ENCODE assay signal across 19 mouse cellular contexts in the genomic region with DNA sequence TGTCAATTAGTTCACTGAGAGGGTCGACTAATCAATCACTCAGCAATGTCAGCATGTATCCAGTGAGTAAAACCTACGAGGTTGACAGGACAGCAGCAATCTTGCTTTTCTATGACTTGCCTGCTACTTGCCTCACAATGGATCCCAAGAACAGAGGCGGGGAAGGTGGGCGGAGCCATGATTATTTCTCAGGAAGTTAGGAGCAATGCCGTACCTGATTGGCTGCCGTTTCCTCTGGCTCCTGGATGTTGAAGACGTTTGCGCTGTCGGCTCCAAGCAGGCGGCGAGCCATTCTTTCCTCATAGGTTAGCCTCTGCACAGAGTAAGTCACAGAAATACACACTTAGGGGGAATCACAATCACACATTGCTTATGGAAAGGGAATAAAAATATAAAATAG. TPM values are rescaled to one million over a fixed set of nuclear protein-coding genes. Genes with fewer than 3 reads are reported as not detected.
DNase-seq lines count a peak whose midpoint lies in the region; ATAC-seq and TF ChIP-seq lines count a peak whose summit lies in the region.
"Had no signal": no experiment of that assay in that cellular context is flagged by ENCODE, and none has a peak within 500 bp of the region (broad histone marks: within the 10 kb centered on the region; RNA-seq: fewer than 3 reads in every experiment).

No protein-coding gene starts in this region.

- ATAC-seq in heart, embryonic 16.5 days (replicated peaks; ENCODE audit: extremely low read depth, insufficient read depth, low FRiP score), result no peak
- no peak for ATAC-seq in hindbrain, embryonic 13.5 days (ENCODE audit: low FRiP score)
- ATAC-seq: intestine, postnatal 0 days; liver, embryonic 12.5 days; midbrain, embryonic 13.5 days had no signal

- no peak overlapping the region for H3K4me3 ChIP-seq in heart, embryonic 16.5 days (ENCODE audit: low read length)
- peak overlapping the region; percentile 67 for H3K4me3 ChIP-seq in testis, adult 2 months (ENCODE audit: control insufficient read depth, low read depth, low read length)
- no peak overlapping the region for H3K4me3 ChIP-seq in hindbrain, embryonic 13.5 days
- no peak overlapping the region for H3K4me3 ChIP-seq in layer of hippocampus, adult 2 months
- H3K4me3 ChIP-seq: embryonic facial prominence, embryonic 15.5 days; heart, adult 2 months; liver, embryonic 12.5 days; midbrain, embryonic 13.5 days had no signal

- no peak for TF ChIP-seq CTCF in testis, adult 2 months (IDR thresholded peaks at IDR 0.05; ENCODE audit: control insufficient read depth, insufficient read depth, insufficient replicate concordance, low read depth, low read length)
- TF ChIP-seq CTCF in layer of hippocampus, adult 2 months (conservative IDR thresholded peaks at IDR 0.05), result no peak

- H3K9ac ChIP-seq in heart, embryonic 16.5 days (ENCODE audit: low read length), result no peak overlapping the region
- no peak overlapping the region for H3K9ac ChIP-seq in hindbrain, embryonic 13.5 days
- H3K9ac ChIP-seq: embryonic facial prominence, embryonic 15.5 days; liver, embryonic 12.5 days; lung, embryonic 14.5 days; midbrain, embryonic 13.5 days had no signal

- WGBS in heart, embryonic 16.5 days, result 77% methylated on average over 11 of the region's 11 CpGs
- 70% methylated on average over 11 of the region's 11 CpGs for WGBS in hindbrain, embryonic 13.5 days

- H3K36me3 ChIP-seq in heart, embryonic 16.5 days (ENCODE audit: control insufficient read depth, insufficient read depth), result peaks cover 51% of the 10 kb centered on the region
- no peaks in the 10 kb centered on the region for H3K36me3 ChIP-seq in testis, adult 2 months (ENCODE audit: control insufficient read depth, insufficient read depth, low read length)
- peaks cover 4% of the 10 kb centered on the region; the same call in 1 of the 2 replicates for H3K36me3 ChIP-seq in hindbrain, embryonic 13.5 days
- H3K36me3 ChIP-seq: liver, embryonic 12.5 days had no signal

- peak overlapping the region; percentile 62 for H3K27ac ChIP-seq in heart, embryonic 16.5 days (ENCODE audit: low read length)
- H3K27ac ChIP-seq in testis, adult 2 months (ENCODE audit: control insufficient read depth, insufficient read depth, low read depth, low read length), result no peak overlapping the region
- H3K27ac ChIP-seq in hindbrain, embryonic 13.5 days, result 0 out of 2 replicates have a peak overlapping the region, but pooled peaks have one; percentile 18
- H3K27ac ChIP-seq in layer of hippocampus, adult 2 months, result no peak overlapping the region
- H3K27ac ChIP-seq: embryonic facial prominence, embryonic 15.5 days; heart, adult 2 months; kidney, postnatal 0 days; liver, embryonic 12.5 days; midbrain, embryonic 13.5 days had no signal

- intact Hi-C loops in heart, postnatal 25 days (cut with DNase I), result no loop called here

- no peaks in the 10 kb centered on the region for H3K9me3 ChIP-seq in heart, embryonic 16.5 days (replicated peaks; ENCODE audit: control insufficient read depth, low read length)
- H3K9me3 ChIP-seq in hindbrain, embryonic 13.5 days, result no peaks in the 10 kb centered on the region
- H3K9me3 ChIP-seq: embryonic facial prominence, embryonic 15.5 days; liver, embryonic 12.5 days; midbrain, embryonic 13.5 days had no signal

- TF ChIP-seq POLR2A in testis, adult 2 months (IDR thresholded peaks at IDR 0.05; ENCODE audit: control insufficient read depth, low read depth, low read length), result no peak

- H3K27me3 ChIP-seq in heart, embryonic 16.5 days (ENCODE audit: control insufficient read depth, insufficient read depth, low read length), result no peaks in the 10 kb centered on the region
- H3K27me3 ChIP-seq in testis, adult 2 months (ENCODE audit: control insufficient read depth, insufficient read depth, low read length), result no peaks in the 10 kb centered on the region
- H3K27me3 ChIP-seq in hindbrain, embryonic 13.5 days, result no peaks in the 10 kb centered on the region
- H3K27me3 ChIP-seq: CH12.LX; embryonic facial prominence, embryonic 15.5 days; liver, embryonic 12.5 days; midbrain, embryonic 13.5 days had no signal

- no peak overlapping the region for H3K4me2 ChIP-seq in heart, embryonic 16.5 days (ENCODE audit: low read depth, low read length)
- peak overlapping the region; percentile 17; the same call in 1 of the 2 replicates for H3K4me2 ChIP-seq in hindbrain, embryonic 13.5 days
- H3K4me2 ChIP-seq: embryonic facial prominence, embryonic 15.5 days; liver, embryonic 12.5 days; lung, embryonic 14.5 days; midbrain, embryonic 13.5 days had no signal

- DNase-seq in heart, postnatal 25 days (ENCODE audit: low spot score), result no peak
- DNase-seq in testis, postnatal 10 days (ENCODE audit: low spot score), result no peak
- DNase-seq in adrenal gland, adult 2 months, result no peak
- no peak for DNase-seq in layer of hippocampus, adult 2 months (ENCODE audit: low spot score in 2 of 2)
- DNase-seq: cerebellum, adult 18-20 months; heart, adult 2 months; heart, postnatal 36 days; lung, embryonic 14.5 days; spleen, adult 18-20 months; thymus, postnatal 25 days had no signal

- peaks cover 18% of the 10 kb centered on the region for H3K4me1 ChIP-seq in heart, embryonic 16.5 days (ENCODE audit: control insufficient read depth, insufficient read depth, low read length)
- H3K4me1 ChIP-seq in testis, adult 2 months (ENCODE audit: control insufficient read depth, insufficient read depth, low read length), result peaks cover 5% of the 10 kb centered on the region
- 0 out of 2 replicates have a peak, but pooled peaks cover 3% of the 10 kb centered on the region for H3K4me1 ChIP-seq in hindbrain, embryonic 13.5 days (replicated peaks)
- H3K4me1 ChIP-seq: midbrain, embryonic 13.5 days had no signal

RNA-seq across cellular contexts. Expression of a gene that starts 47.9 kb away (rescaled TPM):
- 42.3 and 44.1 TPM in 2 replicates for polyA plus RNA-seq in heart, embryonic 16.5 days (2015; fragmentation: Nextera tagmentation; extraction: Ambion mirVana)
- 10 to 100 TPM; 69.8 to 80.8 TPM for total RNA-seq in heart, postnatal 25 days (2021)
- polyA plus RNA-seq in testis, adult 2 months (2012; rRNA removed), result 10.1 and 15.1 TPM in 2 replicates
- 21.7 and 23.0 TPM in 2 replicates for polyA plus RNA-seq in hindbrain, embryonic 13.5 days (2015; fragmentation: Nextera tagmentation; extraction: Ambion mirVana)
- total RNA-seq in adrenal gland, adult 2 months (2021), result 10 to 100 TPM; 38.9 to 51.9 TPM
- polyA plus RNA-seq in adrenal gland, adult 2 months (2012; rRNA removed), result 1.6 and 3.8 TPM in 2 replicates
- total RNA-seq in layer of hippocampus, adult 2 months (2021), result 10 to 100 TPM; 24.6 to 30.7 TPM

Comparison
In these comparisons a context has a peak if more than half of its experiments do, and no peak if none do; other contexts are left out.
1. H3K27ac ChIP-seq: peak in heart, embryonic 16.5 days (single experiment) and hindbrain, embryonic 13.5 days (single experiment); none in testis, adult 2 months (single experiment) and layer of hippocampus, adult 2 months (single experiment).